Mouse (Mus musculus) right cerebral cortex, adult 2 months (tissue): Measurements from ENCODE around the gene Pbx2.

Experiments
- DNase-seq, 2 experiments: peaks; one replicate each; pipeline ENCODE4 v3.0.0; 2021 to 2022; ENCODE audit warnings: low spot score in 2 of 2

Gene Pbx2

DNA sequence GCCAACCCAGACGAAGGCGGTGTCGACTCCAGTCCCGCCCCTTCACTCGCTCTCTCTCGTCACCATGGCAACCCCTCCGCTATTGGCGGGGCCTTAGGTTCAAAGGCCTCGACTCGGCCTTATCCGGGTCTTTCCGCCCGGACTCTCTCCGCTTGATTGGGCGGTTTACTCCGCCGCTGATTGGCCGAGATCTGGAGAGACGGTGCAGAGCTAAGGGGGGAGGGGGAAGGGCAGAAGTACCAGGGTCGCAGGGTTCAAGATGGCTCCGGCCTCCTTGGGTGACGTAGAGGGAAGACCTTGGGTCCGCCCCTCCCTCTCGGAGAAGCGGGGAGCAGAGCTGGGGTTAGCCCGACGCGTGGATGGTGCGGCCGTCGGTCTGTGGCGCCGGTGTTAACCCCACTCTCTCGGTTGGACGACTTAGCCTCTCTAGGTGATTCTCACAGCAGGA is 13.0 kb downstream of the Pbx2 start, which contains the start of gene Agpat1:
Agpat1 (plus strand) TSS at position 202 of the 448 bp plus-strand sequence.
- DNase-seq: peak; percentile 95 to 97

DNA sequence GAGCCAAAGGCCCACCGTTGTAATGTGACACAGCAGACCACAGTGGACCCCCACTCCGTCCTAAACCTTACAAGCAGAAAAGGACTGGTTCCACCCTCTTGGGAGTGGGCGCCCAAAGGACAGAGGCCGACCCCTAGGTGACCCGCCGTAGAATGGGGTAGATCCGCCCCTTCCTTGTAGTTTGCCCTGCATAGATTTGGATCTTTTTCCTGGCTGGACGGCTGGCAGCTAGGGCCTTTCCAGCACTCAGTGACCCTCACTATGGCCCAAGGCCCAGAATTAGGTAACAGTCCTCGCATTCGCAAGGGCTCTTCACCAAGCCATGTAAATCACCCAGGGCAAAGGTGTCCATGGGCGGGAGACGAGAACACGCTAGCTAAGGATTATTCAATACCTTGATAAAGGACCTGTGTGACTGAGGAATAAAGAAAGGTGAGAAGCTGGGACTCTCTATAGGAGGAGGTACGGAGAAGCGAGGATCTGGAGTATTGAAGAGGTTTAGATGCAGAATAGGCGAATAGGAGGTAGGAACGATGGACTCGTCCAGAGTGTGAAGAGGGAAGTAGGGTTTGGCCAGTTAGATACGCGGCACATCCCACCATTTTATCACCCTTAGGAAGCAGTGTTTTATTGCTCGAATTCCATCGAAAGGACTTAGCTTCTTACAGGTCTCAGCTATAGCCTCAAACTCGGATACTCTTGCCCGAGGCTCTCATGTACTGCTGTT is 13.6 kb downstream of the Pbx2 start:
- DNase-seq: no peak

DNA sequence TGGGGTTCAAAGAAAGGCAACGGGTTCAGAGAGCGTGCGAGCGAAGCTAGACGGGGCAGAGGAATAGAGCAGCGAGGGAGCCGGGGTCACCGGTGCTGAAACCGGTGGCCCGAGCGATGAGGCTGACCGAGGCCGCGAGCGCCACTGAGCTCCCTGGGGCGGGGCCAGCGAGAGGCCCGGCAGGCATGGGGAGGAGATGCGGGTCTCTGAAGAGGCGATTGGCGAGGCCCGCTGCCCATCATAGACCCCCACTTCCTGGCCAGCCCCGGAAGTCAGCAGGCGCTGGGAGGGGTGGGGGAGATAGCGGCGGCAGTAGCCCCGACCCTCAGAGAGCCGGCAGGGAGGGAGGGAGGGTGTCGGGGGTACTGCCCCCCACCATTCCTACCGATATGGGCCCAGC is 14.5 kb downstream of the Pbx2 start:
- peak; percentile 99 for DNase-seq

DNA sequence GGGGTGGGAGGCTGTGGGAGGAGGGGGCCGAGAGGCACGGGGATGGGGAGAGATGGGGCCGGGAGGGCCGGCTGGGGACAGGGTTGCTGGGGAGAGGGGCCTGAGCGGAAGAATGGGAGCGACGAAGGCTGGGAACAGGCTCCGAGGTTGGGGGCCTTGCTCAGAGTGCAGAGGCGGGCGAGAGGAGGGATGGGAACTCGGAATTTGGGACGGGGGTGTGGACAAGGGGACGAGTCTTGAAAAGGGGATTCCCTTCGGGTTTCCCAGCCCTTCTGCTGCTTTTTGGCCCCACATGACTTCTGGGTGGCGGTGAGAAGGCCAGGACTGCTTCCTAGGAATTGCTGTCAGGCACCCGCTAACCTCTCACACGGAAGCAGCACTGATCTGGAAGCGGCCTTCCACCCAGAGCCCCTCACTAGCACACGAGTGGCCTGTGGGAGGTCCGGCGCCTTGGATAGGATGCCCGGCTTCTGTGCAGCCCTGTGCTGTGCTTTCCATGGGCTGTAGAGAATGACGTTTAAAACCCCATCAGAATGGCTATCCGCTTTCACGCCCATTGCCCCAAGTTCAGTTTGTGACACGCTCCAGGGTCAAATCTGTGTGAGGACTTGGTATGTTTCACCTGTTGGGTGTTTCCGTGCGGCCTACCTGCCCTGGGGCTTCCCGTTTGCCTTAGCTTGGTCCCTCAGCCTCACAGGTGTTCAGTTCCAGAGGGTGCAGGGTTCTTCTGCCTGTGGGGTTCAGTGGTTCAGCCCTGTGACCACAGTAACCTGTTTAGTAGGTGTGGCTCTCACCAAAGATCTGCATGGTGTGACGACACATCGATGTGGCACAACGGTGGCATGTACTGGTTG is 15.3 kb downstream of the Pbx2 start:
- no peak for DNase-seq

DNA sequence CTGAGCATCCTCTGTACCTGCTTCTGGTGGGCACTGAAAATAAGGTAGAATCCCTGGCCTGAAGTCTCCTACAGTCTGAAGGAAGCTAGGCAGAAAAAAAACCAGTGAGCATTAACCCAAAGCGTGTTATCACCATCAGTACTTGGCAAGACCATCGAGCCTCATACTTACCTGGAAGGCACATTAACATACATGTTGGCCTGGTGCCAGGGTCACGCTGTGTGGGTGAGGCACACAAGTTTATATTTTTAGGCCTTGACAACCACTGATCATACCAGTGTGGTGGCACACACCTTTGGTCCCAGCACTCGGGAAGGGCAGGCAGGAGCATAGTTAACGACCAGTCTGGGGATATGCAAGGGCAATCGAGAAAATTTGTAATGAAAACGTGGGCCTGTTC is 16.9 kb downstream of the Pbx2 start:
- no peak for DNase-seq

DNA sequence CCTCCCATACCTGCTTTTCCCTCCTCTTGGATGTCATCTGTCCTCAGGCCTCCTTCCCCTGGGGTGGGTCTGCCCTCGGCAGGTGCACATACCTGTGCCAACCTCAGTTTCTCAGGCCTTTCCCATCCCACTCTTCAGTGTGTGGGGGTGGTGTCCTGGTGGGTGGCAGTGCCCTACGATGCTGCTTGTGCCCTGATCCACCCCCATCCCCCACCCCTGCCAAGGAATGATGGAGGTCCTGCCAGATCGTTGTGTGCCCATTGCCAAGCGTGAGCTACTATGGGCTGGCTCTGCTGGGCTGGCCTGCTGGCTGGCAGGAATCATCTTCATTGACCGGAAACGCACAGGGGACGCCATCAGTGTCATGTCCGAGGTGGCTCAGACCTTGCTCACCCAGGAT is 20.0 kb downstream of the Pbx2 start:
- DNase-seq: no peak

DNA sequence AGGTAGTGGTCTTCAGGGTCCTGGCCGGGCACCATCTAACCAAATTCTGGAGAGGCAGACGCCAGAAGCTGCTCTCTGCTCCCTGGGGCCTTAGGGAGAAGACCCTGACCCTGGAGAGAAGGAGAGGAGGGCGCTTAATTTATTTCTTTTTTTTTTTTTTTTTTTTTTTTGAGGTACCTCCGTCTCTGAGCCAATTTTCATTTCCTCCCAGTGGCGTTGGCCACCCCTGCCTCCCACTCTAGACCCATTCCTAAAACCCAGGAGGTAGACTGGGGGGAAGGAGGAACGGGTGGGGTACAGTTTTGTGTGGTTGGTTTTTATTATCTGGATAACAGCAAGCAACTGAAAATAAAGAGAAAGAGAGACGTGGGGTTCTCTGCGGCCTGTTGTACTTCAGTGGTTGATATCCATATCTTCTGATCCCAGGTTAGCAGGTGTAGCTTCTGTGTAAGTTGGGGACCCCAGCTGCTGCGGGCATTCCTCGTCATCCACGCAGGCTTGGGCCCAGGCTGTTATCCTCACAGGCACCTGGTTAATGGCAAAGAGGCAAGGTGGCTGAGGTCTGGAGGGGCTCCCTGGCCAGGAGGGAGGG is 22.1 kb downstream of the Pbx2 start:
- DNase-seq: no peak

DNA sequence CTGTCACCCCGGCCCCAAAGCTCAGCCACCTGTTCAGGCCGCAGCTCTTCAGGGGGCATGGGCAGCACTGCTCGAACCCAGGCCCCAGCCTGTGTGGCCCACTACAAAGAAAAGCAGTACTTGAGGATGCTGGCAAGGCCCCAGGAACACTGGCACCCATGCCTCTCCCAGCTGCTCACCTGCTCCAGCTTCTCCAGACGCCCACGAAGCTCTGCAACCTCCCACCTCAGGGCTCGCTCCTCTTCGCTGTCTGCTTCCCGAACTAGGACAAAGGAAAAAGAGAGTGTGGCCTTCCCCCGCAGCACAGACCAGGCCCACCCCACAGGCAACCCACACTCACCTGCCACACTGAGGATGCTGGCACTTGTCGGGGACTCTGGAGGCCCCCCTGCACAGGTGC is 22.8 kb downstream of the Pbx2 start:
- no peak for DNase-seq

DNA sequence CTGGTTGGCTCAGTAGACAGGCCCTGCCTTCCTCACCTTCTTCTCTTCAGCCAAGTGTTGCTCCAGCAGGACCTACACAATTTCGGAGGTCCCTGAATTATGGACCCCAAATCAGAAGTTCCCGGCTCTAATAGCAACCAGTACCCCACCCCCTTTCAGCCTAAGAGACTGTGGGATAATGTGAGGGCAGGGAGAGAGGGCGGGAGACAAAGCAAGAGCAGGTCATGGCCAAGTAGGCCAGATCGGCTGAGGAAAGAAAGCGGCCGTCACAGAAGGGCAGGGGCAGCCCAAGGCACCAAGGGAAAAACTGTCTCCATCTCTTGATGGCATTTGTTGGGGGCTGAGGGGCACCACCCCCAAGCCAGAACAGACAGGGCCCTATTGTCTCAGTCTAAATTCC is 24.8 kb downstream of the Pbx2 start, which contains the start of gene Egfl8:
Egfl8 (minus strand) TSS at position 101 of the 400 bp plus-strand sequence.
- no peak for DNase-seq

DNA sequence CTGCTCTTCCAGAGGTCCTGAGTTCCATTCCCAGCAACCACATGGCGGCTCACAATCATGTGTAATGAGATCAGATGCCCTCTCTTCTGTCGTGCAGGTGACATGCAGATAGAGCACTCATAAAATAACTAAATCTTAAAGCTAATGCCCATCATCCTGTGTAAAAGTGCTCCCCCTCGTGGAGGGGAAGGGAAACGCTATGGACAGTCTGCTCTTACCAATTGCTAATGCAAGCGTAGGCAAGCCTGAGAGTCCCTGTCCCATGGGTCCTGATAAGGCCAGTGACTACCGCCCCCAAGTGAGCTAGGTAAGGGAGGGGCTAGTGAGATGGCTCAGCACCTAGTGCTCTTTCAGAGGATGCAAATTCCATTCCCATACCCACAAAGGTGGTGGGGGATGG is 27.9 kb downstream of the Pbx2 start:
- peak; percentile 76 to 78 for DNase-seq

DNA sequence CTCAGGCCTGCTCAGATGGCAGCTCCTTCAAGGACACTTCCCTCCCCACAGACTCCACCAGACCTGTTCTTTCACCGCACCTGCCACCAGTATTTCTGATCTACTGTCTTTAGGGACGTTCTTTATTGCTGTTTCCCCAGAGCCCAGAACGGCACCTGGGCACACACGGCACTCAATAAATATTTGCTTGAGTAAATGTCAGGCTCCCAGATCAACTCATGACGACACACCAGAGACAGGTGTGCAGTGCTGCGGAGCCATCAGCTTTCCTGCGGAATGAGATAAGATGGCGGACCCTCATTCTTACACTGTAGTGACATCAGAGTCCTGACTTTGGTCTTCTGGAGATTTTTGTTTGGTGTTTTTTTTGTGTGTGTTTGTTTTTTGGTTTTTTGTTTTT is 29.9 kb downstream of the Pbx2 start:
- no peak for DNase-seq

DNA sequence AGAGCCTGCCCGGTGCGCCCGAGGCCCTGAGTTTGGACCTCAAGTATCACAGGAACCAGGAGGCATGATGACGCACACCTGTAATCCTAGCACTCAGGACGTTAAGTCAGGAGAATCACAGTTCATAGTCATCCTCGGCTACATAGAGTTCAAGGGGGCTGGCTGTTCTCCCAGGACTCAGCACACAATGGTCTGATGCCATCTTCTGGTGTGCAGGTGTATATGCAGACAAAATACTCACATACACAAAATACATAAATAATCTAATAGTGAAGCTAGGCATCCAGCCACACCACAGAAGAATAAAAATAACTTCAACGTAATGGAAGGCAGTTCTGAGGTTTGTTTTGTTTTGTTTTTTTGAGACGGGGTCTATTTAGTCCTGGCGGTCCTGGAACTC is 32.1 kb downstream of the Pbx2 start:
- no peak for DNase-seq

DNA sequence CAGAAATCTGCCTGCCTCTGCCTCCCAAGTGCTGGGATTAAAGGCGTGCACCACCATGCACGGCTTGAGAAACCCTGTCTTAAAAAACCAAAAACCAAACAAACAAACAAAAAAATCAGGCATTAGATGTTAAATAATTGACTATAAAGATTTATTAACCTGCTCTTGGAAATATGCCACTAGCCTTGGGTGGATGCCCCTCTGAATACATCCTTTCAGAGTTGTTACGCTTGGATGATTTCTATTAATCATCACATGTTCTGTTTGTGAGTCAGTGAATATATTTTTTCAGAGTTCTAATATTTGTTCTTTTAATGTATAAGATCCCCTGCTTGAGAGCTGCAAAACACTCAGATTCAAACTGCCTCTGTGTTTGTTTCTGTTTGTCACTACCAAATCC is 33.9 kb downstream of the Pbx2 start:
- DNase-seq: no peak

DNA sequence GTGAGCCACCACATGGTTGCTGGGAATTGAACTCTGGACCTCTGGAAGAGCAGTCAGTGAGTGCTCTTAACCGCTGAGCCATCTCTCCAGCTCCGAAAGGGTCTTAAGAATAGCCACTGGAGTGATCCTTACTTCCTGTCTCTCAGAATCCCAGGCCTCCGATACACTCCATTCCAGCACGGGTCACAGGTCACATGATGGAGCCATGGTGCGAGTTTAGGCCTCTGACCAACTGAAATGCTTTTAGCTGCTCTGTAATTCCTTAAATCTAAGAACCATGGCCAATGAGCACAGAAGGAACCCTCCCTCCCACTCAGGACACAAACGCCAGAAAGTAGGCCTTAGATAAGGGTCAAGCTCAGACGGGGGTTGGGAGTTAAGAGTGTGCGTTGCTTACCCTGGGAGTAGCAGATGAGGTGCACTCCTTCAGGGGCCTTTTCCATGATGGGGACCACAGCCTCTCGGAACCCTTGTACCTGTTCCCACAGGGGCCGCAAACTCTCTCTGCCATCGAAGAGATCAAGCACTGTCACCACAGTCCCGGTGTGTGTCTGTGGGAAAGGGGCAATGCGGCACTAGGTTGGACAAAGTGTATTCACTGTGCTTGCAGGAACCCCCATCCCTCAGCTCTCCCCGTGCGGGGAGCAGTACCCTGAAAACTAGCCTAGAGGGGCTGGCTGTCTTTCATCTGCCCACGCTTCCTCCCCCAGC is 35.2 kb downstream of the Pbx2 start:
- DNase-seq: no peak

DNA sequence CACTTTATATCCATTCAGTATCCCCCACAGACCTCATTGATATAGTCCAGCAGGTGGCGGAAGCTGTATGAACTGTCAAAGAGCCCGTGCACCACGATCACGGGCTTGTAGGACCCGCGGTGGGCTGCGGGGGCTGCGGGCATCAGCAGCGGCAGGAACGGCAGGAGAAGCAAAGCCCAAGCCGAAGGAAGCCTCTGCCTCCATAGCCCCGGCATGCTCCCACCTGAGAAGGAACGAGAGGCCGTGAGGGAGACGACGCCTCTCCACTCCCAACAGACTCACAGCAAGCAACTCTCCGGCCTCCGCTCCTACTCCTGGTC is 35.7 kb downstream of the Pbx2 start:
- peak in 1 of 2 experiments; percentile 65 for DNase-seq

DNA sequence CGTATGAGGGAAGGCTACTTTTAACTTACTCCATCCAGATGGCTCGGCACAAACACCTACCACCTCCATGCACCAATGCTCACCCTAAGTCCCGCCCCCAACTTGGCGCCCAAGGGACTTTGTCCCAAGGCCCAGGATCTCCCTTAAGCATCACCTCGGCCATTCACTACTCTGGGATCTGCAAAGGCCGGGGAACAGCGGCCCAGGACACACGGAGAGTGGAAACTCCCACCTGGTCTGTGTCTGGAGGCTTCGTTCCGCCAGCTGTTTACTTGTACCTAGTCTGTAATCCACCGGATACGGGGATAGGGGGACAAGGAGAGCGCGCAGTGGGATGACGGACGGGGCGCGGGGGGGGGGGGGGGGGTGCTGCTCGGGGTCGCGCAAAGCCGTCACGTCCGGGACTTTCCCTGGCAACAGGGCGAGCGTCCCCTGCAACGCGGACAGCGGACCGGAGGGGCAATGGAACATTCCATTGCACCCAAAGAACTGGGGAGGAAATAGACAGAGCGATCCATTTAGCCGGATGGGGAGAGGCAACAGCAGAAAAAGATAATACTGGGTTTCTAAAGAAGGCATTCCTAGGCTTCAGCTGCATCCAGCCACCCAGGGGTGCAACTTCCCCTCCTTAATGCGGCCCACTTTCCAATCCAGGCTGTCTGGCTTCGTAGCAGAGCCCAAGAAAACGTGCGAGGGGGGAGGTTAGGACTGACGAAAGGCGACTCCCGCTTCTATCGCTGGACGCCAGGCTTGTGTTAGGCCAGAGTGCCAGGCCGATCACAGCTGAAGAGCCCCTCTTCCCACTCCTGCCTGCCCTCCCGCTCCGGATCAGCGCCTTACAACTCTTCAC is 36.3 kb downstream of the Pbx2 start:
- DNase-seq: peak; percentile 84 to 87

DNA sequence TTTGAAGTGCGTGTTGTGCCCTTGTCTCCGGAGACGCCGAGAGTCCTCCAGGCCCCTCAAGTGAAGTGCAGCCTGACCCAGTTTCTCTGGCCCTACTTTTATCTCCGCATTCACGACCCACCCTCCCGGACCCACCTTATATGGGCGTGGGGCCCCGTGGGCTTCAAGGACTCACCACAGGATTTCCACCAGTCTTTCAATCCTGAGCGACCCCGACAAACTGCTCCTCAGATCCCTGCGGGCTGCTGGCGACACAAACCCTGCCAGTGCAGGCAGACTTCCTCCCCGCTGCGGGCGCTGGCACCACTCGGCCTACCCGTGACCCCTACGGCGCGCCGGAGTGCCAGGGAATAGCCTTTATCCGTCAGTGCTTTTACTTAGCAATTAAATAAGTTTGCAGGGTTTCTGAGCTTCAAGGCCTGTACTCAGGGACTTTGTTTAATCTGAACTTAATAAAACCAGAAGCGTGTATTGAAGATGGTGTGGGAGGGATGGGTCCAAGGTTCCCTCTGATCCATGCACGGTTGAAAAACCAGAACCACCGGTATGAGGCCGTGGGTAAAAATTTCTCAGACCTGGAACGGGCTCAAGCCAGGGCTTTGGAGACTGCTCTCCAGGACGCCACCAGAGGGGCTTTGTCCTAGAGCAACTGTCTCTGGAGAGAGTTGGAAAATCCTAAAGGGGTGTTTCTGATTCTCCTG is 37.0 kb downstream of the Pbx2 start, which contains the start of gene Ppt2:
Ppt2 (minus strand) TSS at position 568 of the 701 bp plus-strand sequence.
- DNase-seq: no peak

DNA sequence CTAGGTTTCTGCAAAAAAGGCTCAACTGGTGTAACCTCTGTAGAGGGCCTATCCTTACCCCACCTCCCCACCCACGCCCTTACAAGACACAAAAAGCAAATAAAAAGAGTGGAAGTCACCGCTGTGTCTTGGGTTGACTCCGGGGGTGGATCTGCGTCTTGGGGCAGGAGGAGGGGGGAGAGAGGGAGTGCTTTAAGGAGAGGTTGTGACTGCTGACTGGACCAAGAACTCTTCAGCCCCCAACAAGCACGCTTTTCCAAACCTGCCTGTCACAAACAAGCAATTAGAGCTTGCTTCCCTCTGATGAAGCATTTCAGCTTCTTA is 37.5 kb downstream of the Pbx2 start:
- no peak for DNase-seq

DNA sequence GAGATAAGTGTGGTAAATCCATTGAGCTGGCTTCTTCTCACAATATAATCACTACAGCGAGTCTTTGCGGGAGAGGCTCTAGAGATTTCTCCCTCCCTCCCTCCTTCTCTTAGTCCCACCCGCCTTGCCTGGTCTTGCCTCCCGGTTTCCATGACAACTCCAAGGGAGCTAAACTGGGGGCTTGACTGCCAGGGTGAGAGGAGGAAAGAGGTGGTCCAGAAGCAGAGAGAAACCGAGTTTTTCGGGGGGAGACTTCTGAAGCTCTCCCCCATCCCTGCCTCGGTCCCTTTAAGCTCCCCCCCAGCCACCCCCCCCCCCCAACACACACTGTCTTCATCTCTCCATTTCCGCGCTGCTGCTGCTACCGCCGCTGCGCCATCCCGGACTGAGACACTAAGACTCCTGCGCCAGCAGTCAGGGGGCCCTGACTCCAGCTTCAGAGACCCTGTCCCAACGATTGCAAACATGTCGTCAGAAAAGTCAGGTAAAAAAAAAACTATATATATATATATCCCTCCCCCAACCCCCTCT is 38.2 kb downstream of the Pbx2 start, which contains the start of gene Prrt1:
Prrt1 (plus strand) TSS at position 313 of the 531 bp plus-strand sequence.
- peak in 1 of 2 experiments; percentile 73 for DNase-seq
